Mouse (Mus musculus) cerebellum, adult 18-20 months (tissue): Measurements from ENCODE around the gene Cck.

Source experiments
- DNase-seq, 2 experiments: peaks; one replicate each; pipeline ENCODE4 v3.0.0; 2021

Cck gene

GRCm38 (mm10) chr9:121495529-121495928, at the start of gene Cck:
Gene Cck (minus strand): TSS chr9:121495694.
- no peak for DNase-seq

GRCm38 (mm10) chr9:121541530-121541929, 46.0 kb upstream of the Cck start:
- no peak for DNase-seq

- DNase-seq = no peak
Observed at GRCm38 (mm10) chr9:121532626-121533025, 37.1 kb upstream of the Cck start.

GRCm38 (mm10) chr9:121528605-121529357, 33.3 kb upstream of the Cck start:
- DNase-seq = no peak

- DNase-seq = no peak
Observed at GRCm38 (mm10) chr9:121526171-121526570, 30.7 kb upstream of the Cck start.

GRCm38 (mm10) chr9:121520047-121520446, 24.6 kb upstream of the Cck start:
- peak; percentile 3 to 10 for DNase-seq

GRCm38 (mm10) chr9:121514462-121514861, 19.0 kb upstream of the Cck start:
- DNase-seq = no peak

- DNase-seq = no peak
Observed at GRCm38 (mm10) chr9:121511911-121512310, 16.4 kb upstream of the Cck start.

GRCm38 (mm10) chr9:121506478-121507180, 11.1 kb upstream of the Cck start:
- DNase-seq = no peak

GRCm38 (mm10) chr9:121505346-121505745, 9.9 kb upstream of the Cck start:
- DNase-seq = peak; percentile 6 to 19

GRCm38 (mm10) chr9:121496102-121496501, 608 bp upstream of the Cck start:
- DNase-seq = no peak

GRCm38 (mm10) chr9:121494006-121494767, 1.3 kb downstream of the Cck start:
- no peak for DNase-seq

GRCm38 (mm10) chr9:121491592-121492240, 3.8 kb downstream of the Cck start:
- no peak for DNase-seq

GRCm38 (mm10) chr9:121487216-121487615, 8.3 kb downstream of the Cck start:
- DNase-seq = no peak

- peak; percentile 69 to 70 for DNase-seq
Observed at GRCm38 (mm10) chr9:121479453-121479852, 16.0 kb downstream of the Cck start.

- peak; percentile 78 to 89 for DNase-seq
Observed at GRCm38 (mm10) chr9:121477305-121477911, 18.1 kb downstream of the Cck start.

GRCm38 (mm10) chr9:121475488-121476452, 19.7 kb downstream of the Cck start:
- peak in 1 of 2 experiments; percentile 45 for DNase-seq

- DNase-seq = no peak
Observed at GRCm38 (mm10) chr9:121474771-121475170, 20.7 kb downstream of the Cck start.

GRCm38 (mm10) chr9:121469711-121470110, 25.8 kb downstream of the Cck start:
- DNase-seq = peak in 1 of 2 experiments; percentile 28

- DNase-seq = no peak
Observed at GRCm38 (mm10) chr9:121467460-121467859, 28.0 kb downstream of the Cck start.

GRCm38 (mm10) chr9:121460527-121460926, 35.0 kb downstream of the Cck start:
- no peak for DNase-seq
